Mouse (Mus musculus): ENCODE data around the gene Iqcf4. TPM values are rescaled to one million over a fixed set of nuclear protein-coding genes. Genes with fewer than 3 reads are reported as not detected.

The Iqcf4 gene
- polyA plus RNA-seq, 1 experiment from 2014 or later = not detected

GRCm38 (mm10) chr9:106519433-106519832 is 51.4 kb downstream of the Iqcf4 start:
- H3K4me1 ChIP-seq = 0 out of 2 replicates have a peak, but pooled peaks cover 3% of the 10 kb centered on the region
- no peaks in the 10 kb centered on the region for H3K36me3 ChIP-seq
- 47% methylated on average over 2 of the region's 2 CpGs for WGBS

More at GRCm38 (mm10) chr9:106519433-106519832, 51.4 kb downstream of the Iqcf4 start:
- Histone ChIP-seq H3K9me3 (no peaks in the 10 kb centered on the region), H3K4me2 (no peak overlapping the region), H3K9ac (no peak overlapping the region), H3K27me3 (no peaks in the 10 kb centered on the region), H3K4me3 (no peak overlapping the region), H3K27ac (no peak overlapping the region)
- ATAC-seq (ENCODE audit: insufficient number of reproducible peaks, insufficient read depth, low FRiP score, low TSS enrichment, low read depth) = no peak

Other genes starting within 250 kb of the Iqcf4 start
- 40.3 and 40.6 TPM in 2 replicates for gene Dusp7, start 202.4 kb downstream of the Iqcf4 start, polyA plus RNA-seq (2015; fragmentation: Nextera tagmentation; extraction: Ambion mirVana)
- 841 and 1,083 TPM in 2 replicates for gene Rpl29, start 141.5 kb downstream of the Iqcf4 start, polyA plus RNA-seq (2015; fragmentation: Nextera tagmentation; extraction: Ambion mirVana)
- 51.8 and 55.0 TPM in 2 replicates for gene Acy1, start 132.7 kb downstream of the Iqcf4 start, polyA plus RNA-seq (2015; fragmentation: Nextera tagmentation; extraction: Ambion mirVana)
- 21.4 and 23.4 TPM in 2 replicates for gene Abhd14b, start 123.5 kb downstream of the Iqcf4 start, polyA plus RNA-seq (2015; fragmentation: Nextera tagmentation; extraction: Ambion mirVana)
- gene Abhd14a, start 123.3 kb downstream of the Iqcf4 start, polyA plus RNA-seq (2015; fragmentation: Nextera tagmentation; extraction: Ambion mirVana) = 74.4 and 75.2 TPM in 2 replicates
- 128 and 133 TPM in 2 replicates for gene Pcbp4, start 117.7 kb downstream of the Iqcf4 start, polyA plus RNA-seq (2015; fragmentation: Nextera tagmentation; extraction: Ambion mirVana)
- gene Gpr62, start 105.1 kb downstream of the Iqcf4 start, polyA plus RNA-seq (2015; fragmentation: Nextera tagmentation; extraction: Ambion mirVana) = 0.53 TPM in 1 of 2 replicates, not detected in the other
- gene Rrp9, start 95.0 kb downstream of the Iqcf4 start, polyA plus RNA-seq (2015; fragmentation: Nextera tagmentation; extraction: Ambion mirVana) = 43.9 and 49.8 TPM in 2 replicates
- gene Parp3, start 94.0 kb downstream of the Iqcf4 start, polyA plus RNA-seq (2015; fragmentation: Nextera tagmentation; extraction: Ambion mirVana) = 3.2 and 4.1 TPM in 2 replicates
- not detected in 2 replicates for gene Iqcf1, start 71.0 kb downstream of the Iqcf4 start, polyA plus RNA-seq (2015; fragmentation: Nextera tagmentation; extraction: Ambion mirVana)
- not detected in 2 replicates for gene Iqcf5, start 56.4 kb downstream of the Iqcf4 start, polyA plus RNA-seq (2015; fragmentation: Nextera tagmentation; extraction: Ambion mirVana)
- gene Iqcf3, start 9.4 kb downstream of the Iqcf4 start, polyA plus RNA-seq (2015; fragmentation: Nextera tagmentation; extraction: Ambion mirVana) = not detected in 2 replicates
- not detected in 2 replicates for gene Iqcf6, start 55.6 kb upstream of the Iqcf4 start, polyA plus RNA-seq (2015; fragmentation: Nextera tagmentation; extraction: Ambion mirVana)
- 0.13 TPM in 1 of 2 replicates, not detected in the other for gene Grm2, start 85.1 kb upstream of the Iqcf4 start, polyA plus RNA-seq (2015; fragmentation: Nextera tagmentation; extraction: Ambion mirVana)
- gene Tex264, start 114.9 kb upstream of the Iqcf4 start, polyA plus RNA-seq (2015; fragmentation: Nextera tagmentation; extraction: Ambion mirVana) = 57.9 and 63.5 TPM in 2 replicates
- gene Rad54l2, start 218.2 kb upstream of the Iqcf4 start, polyA plus RNA-seq (2015; fragmentation: Nextera tagmentation; extraction: Ambion mirVana) = 8.5 and 9.6 TPM in 2 replicates